Mouse (Mus musculus) layer of hippocampus, adult 18-20 months (tissue): ENCODE measurements around the gene Gm21094. TPM values are rescaled to one million over a fixed set of nuclear protein-coding genes. Genes with fewer than 3 reads are reported as not detected.
"Not testable (repeated sequence)": the region's sequence is repeated elsewhere in the genome, so short reads cannot be mapped to it uniquely, and the experiment has no call there.

Source experiments
- DNase-seq, 2 experiments: peaks; one replicate each; pipeline ENCODE4 v3.0.0; 2022; ENCODE audit warnings: low spot score in 2 of 2
- long read RNA-seq: library from polyadenylated mRNA; stranded (forward); transcript quantifications from one replicate; pipeline ENCODE4 v2.0.0, GENCODE M21; 2021
- total RNA-seq, 2 experiments: library from RNA; stranded (reverse); gene quantifications; 2 replicates each; pipeline ENCODE4 v1.2.3; 2021

Gene Gm21094
- not detected for total RNA-seq
- long read RNA-seq: 0 reads

DNA sequence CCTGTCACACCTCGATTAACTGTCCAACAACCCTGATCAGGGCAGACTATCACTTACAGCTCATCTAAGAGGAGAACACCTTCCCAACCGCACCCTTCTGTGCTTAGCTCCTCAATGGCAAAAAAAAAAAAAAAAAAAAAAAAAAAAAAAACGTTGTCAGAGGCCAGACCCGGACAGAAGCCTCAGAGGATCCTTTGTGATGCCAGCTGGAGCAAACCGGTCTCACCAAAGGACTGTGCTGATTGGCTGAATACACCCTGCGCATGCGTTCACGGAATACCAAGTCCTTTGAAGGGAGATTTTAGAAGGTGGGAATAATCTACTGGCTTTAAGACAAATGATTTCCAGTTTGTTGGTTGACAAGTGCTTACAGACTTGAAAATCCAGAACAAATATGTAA, at the start of gene Gm21094:
Gene Gm21094 (minus strand): TSS at position 101 of the 400 bp plus-strand sequence.
- not testable (repeated sequence) for DNase-seq
